Mouse (Mus musculus) heart, postnatal 0 days (tissue): Measurements from ENCODE around the gene Ssna1.

ENCODE experiments used
- CTCF ChIP-seq: IDR thresholded peaks from 2 replicates; pipeline ENCODE4 v1.5.1; 2016; ENCODE audit warnings: antibody characterized with exemption, control low read depth, low read depth
- EP300 ChIP-seq: IDR thresholded peaks from 2 replicates; pipeline ENCODE4 v1.6.1; 2016; ENCODE audit warnings: antibody characterized with exemption, low read depth

DNA sequence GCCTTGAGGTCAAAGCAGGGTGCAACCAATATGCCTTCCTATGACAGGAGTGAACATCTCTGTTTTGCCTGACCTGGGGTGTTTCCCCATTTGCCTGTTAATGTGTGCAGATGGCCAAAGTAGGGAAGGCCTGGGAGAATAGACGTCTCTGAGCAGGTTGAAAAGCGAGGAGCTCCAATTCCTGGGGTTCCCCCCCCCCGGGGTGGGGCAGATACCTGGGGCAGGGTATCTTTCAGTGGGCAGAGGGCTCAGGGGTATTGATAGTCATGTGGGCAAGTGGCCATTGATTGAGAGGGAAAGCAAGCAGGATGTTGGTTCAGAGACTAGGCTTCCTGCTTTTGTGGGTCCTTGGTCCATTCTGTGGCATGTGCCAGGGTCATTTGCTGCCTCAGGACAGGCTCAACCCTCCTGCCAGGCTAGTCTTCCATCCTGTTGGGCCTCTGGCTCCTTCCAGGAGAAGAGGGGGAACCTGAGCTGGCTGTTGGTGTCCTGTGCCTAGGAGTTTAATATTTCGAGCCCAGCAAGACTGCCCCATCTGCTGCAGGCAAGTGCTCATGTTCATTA lies 4.4 kb downstream of the Ssna1 start:
- TF ChIP-seq EP300 (no peak), CTCF (no peak)
